Mouse (Mus musculus): ENCODE results near the gene Bnc1.

GRCm38 (mm10) chr7:81978304-81978703, 13.8 kb downstream of the Bnc1 start:
- no peak for TF ChIP-seq CTCF (IDR thresholded peaks at IDR 0.05; ENCODE audit: borderline replicate concordance, insufficient read depth, low read depth, low read length)
- TF ChIP-seq POLR2A (IDR thresholded peaks at IDR 0.05; ENCODE audit: borderline replicate concordance, insufficient read depth, low read length) = no peak
